Mouse (Mus musculus): ENCODE data around the gene Uts2b. TPM values are rescaled to one million over a fixed set of nuclear protein-coding genes. Genes with fewer than 3 reads are reported as not detected.

Gene Uts2b
- polyA plus RNA-seq (2015; fragmentation: Nextera tagmentation; extraction: Ambion mirVana), result 1.0 and 1.9 TPM in 2 replicates

- H3K9me3 ChIP-seq, result no peaks in the 10 kb centered on the region
- no peaks in the 10 kb centered on the region for H3K36me3 ChIP-seq
- H3K4me2 ChIP-seq, result no peak within 1 kb of the TSS
- H3K4me1 ChIP-seq, result no peaks in the 10 kb centered on the region
- no peak within 1 kb of the TSS for H3K4me3 ChIP-seq
- no peaks in the 10 kb centered on the region for H3K27me3 ChIP-seq
- whole genome bisulfite sequencing, result 35% methylated on average over 8 of the region's 8 CpGs
- ATAC-seq (ENCODE audit: insufficient number of reproducible peaks, low FRiP score, low TSS enrichment, low read depth), result no peak
- H3K9ac ChIP-seq, result no peak within 1 kb of the TSS
- no peak within 1 kb of the TSS for H3K27ac ChIP-seq
Measured at GRCm38 (mm10) chr16:27370191-27370590, at the start of gene Uts2b. Uts2b (minus strand) TSS chr16:27370239.

GRCm38 (mm10) chr16:27417632-27418031 is 47.6 kb upstream of the Uts2b start:
- 85% methylated on average over 3 of the region's 3 CpGs for WGBS
- H3K27me3 ChIP-seq, result no peaks in the 10 kb centered on the region
- no peak for ATAC-seq (ENCODE audit: insufficient number of reproducible peaks, low FRiP score, low TSS enrichment, low read depth)
- H3K4me1 ChIP-seq, result no peaks in the 10 kb centered on the region
- H3K27ac ChIP-seq, result no peak overlapping the region
- H3K9ac ChIP-seq, result no peak overlapping the region
- no peak overlapping the region for H3K4me2 ChIP-seq
- peaks cover 52% of the 10 kb centered on the region for H3K36me3 ChIP-seq
- H3K4me3 ChIP-seq, result no peak overlapping the region
- no peaks in the 10 kb centered on the region for H3K9me3 ChIP-seq

GRCm38 (mm10) chr16:27416937-27417584 is 47.0 kb upstream of the Uts2b start:
- Histone ChIP-seq H3K4me2 (no peak overlapping the region), H3K27ac (no peak overlapping the region), H3K27me3 (no peaks in the 10 kb centered on the region), H3K9ac (no peak overlapping the region), H3K36me3 (peaks cover 46% of the 10 kb centered on the region), H3K9me3 (no peaks in the 10 kb centered on the region), H3K4me1 (no peaks in the 10 kb centered on the region), H3K4me3 (no peak overlapping the region)
- ATAC-seq (ENCODE audit: insufficient number of reproducible peaks, low FRiP score, low TSS enrichment, low read depth), result no peak
- 83% methylated on average over 6 of the region's 6 CpGs for WGBS

- no peak overlapping the region for H3K27ac ChIP-seq
- no peak for ATAC-seq (ENCODE audit: insufficient number of reproducible peaks, low FRiP score, low TSS enrichment, low read depth)
- H3K9me3 ChIP-seq, result no peaks in the 10 kb centered on the region
- no peak overlapping the region for H3K4me3 ChIP-seq
- H3K4me1 ChIP-seq, result no peaks in the 10 kb centered on the region
- H3K4me2 ChIP-seq, result no peak overlapping the region
- no peak overlapping the region for H3K9ac ChIP-seq
- peaks cover 14% of the 10 kb centered on the region for H3K36me3 ChIP-seq
- no peaks in the 10 kb centered on the region for H3K27me3 ChIP-seq
Measured at GRCm38 (mm10) chr16:27404107-27404506, 34.1 kb upstream of the Uts2b start.

GRCm38 (mm10) chr16:27401579-27401978 is 31.5 kb upstream of the Uts2b start:
- H3K27me3 ChIP-seq, result no peaks in the 10 kb centered on the region
- H3K9me3 ChIP-seq, result no peaks in the 10 kb centered on the region
- ATAC-seq (ENCODE audit: insufficient number of reproducible peaks, low FRiP score, low TSS enrichment, low read depth), result no peak
- H3K4me3 ChIP-seq, result no peak overlapping the region
- H3K9ac ChIP-seq, result no peak overlapping the region
- no peak overlapping the region for H3K27ac ChIP-seq
- WGBS, result 75% methylated on average over 2 of the region's 2 CpGs
- no peak overlapping the region for H3K4me2 ChIP-seq
- H3K4me1 ChIP-seq, result no peaks in the 10 kb centered on the region
- H3K36me3 ChIP-seq, result peaks cover 10% of the 10 kb centered on the region; the same call in 1 of the 2 replicates

- WGBS, result 85% methylated on average over 6 of the region's 6 CpGs
- H3K9ac ChIP-seq, result no peak overlapping the region
- no peak overlapping the region for H3K27ac ChIP-seq
- H3K27me3 ChIP-seq, result no peaks in the 10 kb centered on the region
- no peaks in the 10 kb centered on the region for H3K4me1 ChIP-seq
- H3K36me3 ChIP-seq, result 0 out of 2 replicates have a peak, but pooled peaks cover 3% of the 10 kb centered on the region
- H3K4me3 ChIP-seq, result no peak overlapping the region
- no peaks in the 10 kb centered on the region for H3K9me3 ChIP-seq
- no peak for ATAC-seq (ENCODE audit: insufficient number of reproducible peaks, low FRiP score, low TSS enrichment, low read depth)
- no peak overlapping the region for H3K4me2 ChIP-seq
Measured at GRCm38 (mm10) chr16:27399719-27400253, 29.7 kb upstream of the Uts2b start.

- H3K27me3 ChIP-seq, result no peaks in the 10 kb centered on the region
- no peak for ATAC-seq (ENCODE audit: insufficient number of reproducible peaks, low FRiP score, low TSS enrichment, low read depth)
- H3K27ac ChIP-seq, result no peak overlapping the region
- H3K9me3 ChIP-seq, result no peaks in the 10 kb centered on the region
- H3K4me2 ChIP-seq, result no peak overlapping the region
- 0 out of 2 replicates have a peak, but pooled peaks cover 3% of the 10 kb centered on the region for H3K36me3 ChIP-seq
- H3K4me1 ChIP-seq, result no peaks in the 10 kb centered on the region
- no peak overlapping the region for H3K9ac ChIP-seq
- 88% methylated on average over 3 of the region's 3 CpGs for WGBS
- no peak overlapping the region for H3K4me3 ChIP-seq
Measured at GRCm38 (mm10) chr16:27399026-27399718, 29.1 kb upstream of the Uts2b start.

- Histone ChIP-seq H3K4me1 (no peaks in the 10 kb centered on the region), H3K9ac (no peak overlapping the region), H3K4me3 (no peak overlapping the region), H3K27ac (no peak overlapping the region), H3K36me3 (0 out of 2 replicates have a peak, but pooled peaks cover 3% of the 10 kb centered on the region), H3K4me2 (no peak overlapping the region), H3K9me3 (no peaks in the 10 kb centered on the region), H3K27me3 (no peaks in the 10 kb centered on the region)
- 84% methylated on average over 1 of the region's 1 CpGs for WGBS
- ATAC-seq (ENCODE audit: insufficient number of reproducible peaks, low FRiP score, low TSS enrichment, low read depth), result no peak
Measured at GRCm38 (mm10) chr16:27396951-27397350, 26.9 kb upstream of the Uts2b start.

- peaks cover 8% of the 10 kb centered on the region; the same call in 1 of the 2 replicates for H3K4me1 ChIP-seq
- no peak overlapping the region for H3K4me3 ChIP-seq
- 0 out of 2 replicates have a peak, but pooled peaks cover 3% of the 10 kb centered on the region for H3K36me3 ChIP-seq
- no peak overlapping the region for H3K4me2 ChIP-seq
- no peaks in the 10 kb centered on the region for H3K9me3 ChIP-seq
- no peak overlapping the region for H3K27ac ChIP-seq
- ATAC-seq (ENCODE audit: insufficient number of reproducible peaks, low FRiP score, low TSS enrichment, low read depth), result no peak
- WGBS, result 76% methylated on average over 4 of the region's 4 CpGs
- no peaks in the 10 kb centered on the region for H3K27me3 ChIP-seq
- H3K9ac ChIP-seq, result no peak overlapping the region
Measured at GRCm38 (mm10) chr16:27395251-27396037, 25.4 kb upstream of the Uts2b start.

- no peak for ATAC-seq (ENCODE audit: insufficient number of reproducible peaks, low FRiP score, low TSS enrichment, low read depth)
- Histone ChIP-seq H3K4me1 (peaks cover 15% of the 10 kb centered on the region), H3K27ac (no peak overlapping the region), H3K27me3 (no peaks in the 10 kb centered on the region), H3K4me3 (no peak overlapping the region), H3K9me3 (no peaks in the 10 kb centered on the region), H3K36me3 (0 out of 2 replicates have a peak, but pooled peaks cover under 1% of the 10 kb centered on the region), H3K4me2 (no peak overlapping the region), H3K9ac (no peak overlapping the region)
- WGBS, result 70% methylated on average over 2 of the region's 2 CpGs
Measured at GRCm38 (mm10) chr16:27391845-27392244, 21.8 kb upstream of the Uts2b start.

- H3K27me3 ChIP-seq, result no peaks in the 10 kb centered on the region
- no peak for ATAC-seq (ENCODE audit: insufficient number of reproducible peaks, low FRiP score, low TSS enrichment, low read depth)
- 75% methylated on average over 4 of the region's 4 CpGs for WGBS
- peak overlapping the region; percentile 58; the same call in 1 of the 2 replicates for H3K4me2 ChIP-seq
- peaks cover 15% of the 10 kb centered on the region for H3K4me1 ChIP-seq
- H3K9me3 ChIP-seq, result no peaks in the 10 kb centered on the region
- peak overlapping the region; percentile 91 for H3K4me3 ChIP-seq
- H3K36me3 ChIP-seq, result no peaks in the 10 kb centered on the region
- H3K9ac ChIP-seq, result no peak overlapping the region
- no peak overlapping the region for H3K27ac ChIP-seq
Measured at GRCm38 (mm10) chr16:27390306-27390705, 20.3 kb upstream of the Uts2b start.
